Mouse (Mus musculus): ENCODE measurements at regions not wholly inside any gene's neighbourhood (a gene's known extent, or its start where the extent isn't known, plus 50 kb on each side); places are given as distances from the start of the nearest gene placed in this dataset.
"Not testable (repeated sequence)": the region's sequence is repeated elsewhere in the genome, so short reads cannot be mapped to it uniquely, and the experiment has no call there.

- 82% methylated on average over 4 of the region's 4 CpGs for WGBS
Observed at GRCm38 (mm10) chr16:9071526-9071925, 241.6 kb downstream of the 1810013L24Rik start.

GRCm38 (mm10) chr16:9071956-9072355 is 242.1 kb downstream of the 1810013L24Rik start:
- not testable (repeated sequence) for H3K4me1 ChIP-seq (ENCODE audit: control insufficient read depth, insufficient read depth, low read length); H3K4me3 ChIP-seq (ENCODE audit: insufficient read depth, low read depth, low read length); H3K27me3 ChIP-seq (replicated peaks; ENCODE audit: control insufficient read depth, insufficient read depth, low read length); DNase-seq; H3K27ac ChIP-seq (ENCODE audit: insufficient read depth, low read depth, low read length); H3K36me3 ChIP-seq (ENCODE audit: control insufficient read depth, insufficient read depth, low read length)
- 72% methylated on average over 5 of the region's 5 CpGs for WGBS

More at GRCm38 (mm10) chr16:9071526-9071925, 241.6 kb downstream of the 1810013L24Rik start:
- H3K27me3 ChIP-seq (replicated peaks; ENCODE audit: control insufficient read depth, insufficient read depth, low read length) = no peaks in the 10 kb centered on the region
- H3K27ac ChIP-seq (ENCODE audit: insufficient read depth, low read depth, low read length) = no peak overlapping the region
- H3K4me1 ChIP-seq (ENCODE audit: control insufficient read depth, insufficient read depth, low read length) = no peaks in the 10 kb centered on the region
- TF ChIP-seq POLR2A (IDR thresholded peaks at IDR 0.05; ENCODE audit: low read depth, low read length) (no peak), CTCF (conservative IDR thresholded peaks at IDR 0.05; ENCODE audit: insufficient read depth, insufficient read length, low read depth, low read length) (no peak)
- DNase-seq = no peak
- no peak overlapping the region for H3K4me3 ChIP-seq (ENCODE audit: insufficient read depth, low read depth, low read length)
- H3K36me3 ChIP-seq (ENCODE audit: control insufficient read depth, insufficient read depth, low read length) = no peaks in the 10 kb centered on the region

GRCm38 (mm10) chr16:9074295-9074694 is 244.4 kb downstream of the 1810013L24Rik start:
- TF ChIP-seq CTCF (conservative IDR thresholded peaks at IDR 0.05; ENCODE audit: insufficient read depth, insufficient read length, low read depth, low read length) (no peak), POLR2A (IDR thresholded peaks at IDR 0.05; ENCODE audit: low read depth, low read length) (no peak)
- H3K4me1 ChIP-seq (ENCODE audit: control insufficient read depth, insufficient read depth, low read length) = no peaks in the 10 kb centered on the region
- WGBS = 91% methylated on average over 4 of the region's 4 CpGs

GRCm38 (mm10) chr16:9077451-9077850 is 247.6 kb downstream of the 1810013L24Rik start:
- no peak for DNase-seq
- H3K4me3 ChIP-seq (ENCODE audit: insufficient read depth, low read depth, low read length) = no peak overlapping the region
- H3K27me3 ChIP-seq (replicated peaks; ENCODE audit: control insufficient read depth, insufficient read depth, low read length) = no peaks in the 10 kb centered on the region
- no peak overlapping the region for H3K27ac ChIP-seq (ENCODE audit: insufficient read depth, low read depth, low read length)
- no peaks in the 10 kb centered on the region for H3K4me1 ChIP-seq (ENCODE audit: control insufficient read depth, insufficient read depth, low read length)
- TF ChIP-seq CTCF (conservative IDR thresholded peaks at IDR 0.05; ENCODE audit: insufficient read depth, insufficient read length, low read depth, low read length) (no peak), POLR2A (IDR thresholded peaks at IDR 0.05; ENCODE audit: low read depth, low read length) (no peak)
- no peaks in the 10 kb centered on the region for H3K36me3 ChIP-seq (ENCODE audit: control insufficient read depth, insufficient read depth, low read length)
- 78% methylated on average over 2 of the region's 2 CpGs for WGBS

More at GRCm38 (mm10) chr16:9074295-9074694, 244.4 kb downstream of the 1810013L24Rik start:
- Histone ChIP-seq H3K27ac (ENCODE audit: insufficient read depth, low read depth, low read length) (no peak overlapping the region), H3K27me3 (replicated peaks; ENCODE audit: control insufficient read depth, insufficient read depth, low read length) (no peaks in the 10 kb centered on the region), H3K36me3 (ENCODE audit: control insufficient read depth, insufficient read depth, low read length) (no peaks in the 10 kb centered on the region), H3K4me3 (ENCODE audit: insufficient read depth, low read depth, low read length) (no peak overlapping the region)
- no peak for DNase-seq

- Histone ChIP-seq H3K4me3 (ENCODE audit: insufficient read depth, low read depth, low read length) (no peak overlapping the region), H3K4me1 (ENCODE audit: control insufficient read depth, insufficient read depth, low read length) (no peaks in the 10 kb centered on the region), H3K27ac (ENCODE audit: insufficient read depth, low read depth, low read length) (no peak overlapping the region), H3K36me3 (ENCODE audit: control insufficient read depth, insufficient read depth, low read length) (no peaks in the 10 kb centered on the region), H3K27me3 (replicated peaks; ENCODE audit: control insufficient read depth, insufficient read depth, low read length) (no peaks in the 10 kb centered on the region)
- TF ChIP-seq POLR2A (IDR thresholded peaks at IDR 0.05; ENCODE audit: low read depth, low read length) (no peak), CTCF (conservative IDR thresholded peaks at IDR 0.05; ENCODE audit: insufficient read depth, insufficient read length, low read depth, low read length) (no peak)
- no peak for DNase-seq
- WGBS = 88% methylated on average over 4 of the region's 4 CpGs
Observed at GRCm38 (mm10) chr16:9078405-9078942, 248.6 kb downstream of the 1810013L24Rik start.

- no peak overlapping the region for H3K27ac ChIP-seq (ENCODE audit: insufficient read depth, low read depth, low read length)
- WGBS = 91% methylated on average over 3 of the region's 3 CpGs
- no peak for DNase-seq
- no peak overlapping the region for H3K4me3 ChIP-seq (ENCODE audit: insufficient read depth, low read depth, low read length)
- TF ChIP-seq CTCF (conservative IDR thresholded peaks at IDR 0.05; ENCODE audit: insufficient read depth, insufficient read length, low read depth, low read length) (no peak), POLR2A (IDR thresholded peaks at IDR 0.05; ENCODE audit: low read depth, low read length) (no peak)
- no peaks in the 10 kb centered on the region for H3K27me3 ChIP-seq (replicated peaks; ENCODE audit: control insufficient read depth, insufficient read depth, low read length)
- H3K36me3 ChIP-seq (ENCODE audit: control insufficient read depth, insufficient read depth, low read length) = no peaks in the 10 kb centered on the region
- no peaks in the 10 kb centered on the region for H3K4me1 ChIP-seq (ENCODE audit: control insufficient read depth, insufficient read depth, low read length)
Observed at GRCm38 (mm10) chr16:9083040-9083439, 253.1 kb downstream of the 1810013L24Rik start.

- no peaks in the 10 kb centered on the region for H3K36me3 ChIP-seq (ENCODE audit: control insufficient read depth, insufficient read depth, low read length)
- H3K4me3 ChIP-seq (ENCODE audit: insufficient read depth, low read depth, low read length) = no peak overlapping the region
- TF ChIP-seq POLR2A (IDR thresholded peaks at IDR 0.05; ENCODE audit: low read depth, low read length) (no peak), CTCF (conservative IDR thresholded peaks at IDR 0.05; ENCODE audit: insufficient read depth, insufficient read length, low read depth, low read length) (no peak)
- DNase-seq = no peak
- WGBS = 81% methylated on average over 2 of the region's 2 CpGs
- no peaks in the 10 kb centered on the region for H3K4me1 ChIP-seq (ENCODE audit: control insufficient read depth, insufficient read depth, low read length)
- no peaks in the 10 kb centered on the region for H3K27me3 ChIP-seq (replicated peaks; ENCODE audit: control insufficient read depth, insufficient read depth, low read length)
- no peak overlapping the region for H3K27ac ChIP-seq (ENCODE audit: insufficient read depth, low read depth, low read length)
Observed at GRCm38 (mm10) chr16:9083740-9084139, 253.8 kb downstream of the 1810013L24Rik start.

Measured in kidney, adult 2 months (tissue).